49 mouse cellular contexts compared by ENCODE assay signal in the genomic region with DNA sequence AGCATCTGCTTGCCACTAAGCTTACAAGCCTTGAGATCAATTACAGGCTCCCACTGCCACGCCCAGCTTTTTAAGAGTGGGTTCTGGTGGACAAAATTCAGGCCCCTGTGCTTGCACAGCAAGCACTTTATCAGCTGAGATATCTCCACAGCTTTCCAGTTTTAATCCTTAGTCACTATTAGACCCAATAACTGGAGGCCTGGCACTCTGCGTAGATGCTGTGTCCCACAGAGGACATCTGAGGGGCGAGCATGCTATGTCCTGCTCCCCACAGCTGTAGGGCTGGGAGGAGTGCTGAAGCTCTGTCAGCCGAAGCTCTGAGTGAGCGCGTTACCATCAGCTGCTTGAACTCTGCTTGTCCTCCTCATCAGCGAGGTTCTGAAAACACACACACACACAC. TPM values are rescaled to one million over a fixed set of nuclear protein-coding genes. Genes with fewer than 3 reads are reported as not detected.
"Had no signal": no experiment of that assay in that cellular context is flagged by ENCODE, and none has a peak within 500 bp of the region (broad histone marks: within the 10 kb centered on the region; RNA-seq: fewer than 3 reads in every experiment).

No protein-coding gene starts in this region.

- H3K4me1 ChIP-seq: heart, embryonic 10.5 days; heart, embryonic 12.5 days; heart, embryonic 13.5 days; heart, embryonic 15.5 days; hindbrain, embryonic 12.5 days; hindbrain, embryonic 13.5 days; hindbrain, embryonic 15.5 days; intestine, embryonic 15.5 days; kidney, embryonic 15.5 days had no signal

- H3K4me2 ChIP-seq: heart, embryonic 11.5 days; heart, embryonic 12.5 days; heart, embryonic 13.5 days; heart, embryonic 15.5 days; hindbrain, embryonic 12.5 days; hindbrain, embryonic 13.5 days; hindbrain, embryonic 14.5 days; hindbrain, embryonic 15.5 days; intestine, embryonic 15.5 days; kidney, embryonic 15.5 days had no signal

- ATAC-seq: hindbrain, embryonic 16.5 days; hindbrain, postnatal 0 days; inflammation-experienced regulatory T-cells, adult 6 months; intestine, embryonic 15.5 days; intestine, embryonic 16.5 days; intestine, postnatal 0 days had no signal

- H3K36me3 ChIP-seq: heart, embryonic 10.5 days; heart, embryonic 12.5 days; heart, embryonic 13.5 days; heart, embryonic 15.5 days; hindbrain, embryonic 10.5 days; hindbrain, embryonic 12.5 days; hindbrain, embryonic 13.5 days; hindbrain, embryonic 15.5 days; intestine, embryonic 15.5 days; kidney, embryonic 15.5 days had no signal

- DNase-seq: heart, postnatal 10 days; heart, postnatal 14 days; heart, postnatal 36 days; heart, postnatal 4 days; kidney, adult 11 months; kidney, adult 18-20 months; kidney, adult 2 months; kidney, adult 8-10 months; kidney, adult 9 months; kidney, postnatal 10 days; kidney, postnatal 14 days; kidney, postnatal 25 days; kidney, postnatal 36 days; kidney, postnatal 4 days; layer of hippocampus, adult 9-11 months; layer of hippocampus, postnatal 36 days had no signal

- H3K9me3 ChIP-seq: heart, embryonic 10.5 days; heart, embryonic 12.5 days; heart, embryonic 13.5 days; heart, embryonic 15.5 days; hindbrain, embryonic 10.5 days; hindbrain, embryonic 12.5 days; hindbrain, embryonic 13.5 days; hindbrain, embryonic 15.5 days; intestine, embryonic 15.5 days; kidney, embryonic 15.5 days had no signal

- H3K9ac ChIP-seq: heart, embryonic 12.5 days; heart, embryonic 13.5 days; heart, embryonic 15.5 days; hindbrain, embryonic 12.5 days; hindbrain, embryonic 13.5 days; hindbrain, embryonic 14.5 days; hindbrain, embryonic 15.5 days; intestine, embryonic 15.5 days; kidney, embryonic 15.5 days had no signal

- H3K4me3 ChIP-seq: heart, embryonic 10.5 days; heart, embryonic 12.5 days; heart, embryonic 13.5 days; heart, embryonic 15.5 days; hindbrain, embryonic 10.5 days; hindbrain, embryonic 12.5 days; hindbrain, embryonic 13.5 days; hindbrain, embryonic 15.5 days; intestine, embryonic 15.5 days; kidney, embryonic 15.5 days; layer of hippocampus, adult 2 months had no signal

- H3K27ac ChIP-seq: heart, embryonic 10.5 days; heart, embryonic 13.5 days; heart, embryonic 15.5 days; hindbrain, embryonic 10.5 days; hindbrain, embryonic 12.5 days; hindbrain, embryonic 13.5 days; hindbrain, embryonic 14.5 days; hindbrain, embryonic 15.5 days; hindbrain, postnatal 0 days; intestine, embryonic 15.5 days; kidney, embryonic 15.5 days; kidney, postnatal 0 days; layer of hippocampus, adult 2 months had no signal

RNA-seq across cellular contexts. Expression of a gene that starts 6.3 kb away (rescaled TPM):
- total RNA-seq: heart, postnatal 10 days; heart, postnatal 14 days; heart, postnatal 25 days; heart, postnatal 36 days; heart, postnatal 4 days; hematopoietic stem cell, adult 5-6 weeks; hindbrain, postnatal 0 days; layer of hippocampus, adult 18-20 months; layer of hippocampus, adult 2 months; layer of hippocampus, adult 8-10 months; layer of hippocampus, postnatal 10 days; layer of hippocampus, postnatal 14 days; layer of hippocampus, postnatal 25 days; layer of hippocampus, postnatal 36 days; left cerebral cortex, adult 18-20 months had no signal
- polyA plus RNA-seq: heart, embryonic 10.5 days; heart, embryonic 11.5 days; heart, embryonic 12.5 days; heart, embryonic 13.5 days; heart, embryonic 14.5 days; heart, embryonic 15.5 days; heart, embryonic 16.5 days; heart, postnatal 0 days; hindbrain, embryonic 10.5 days; hindbrain, embryonic 11.5 days; hindbrain, embryonic 12.5 days; hindbrain, embryonic 13.5 days; hindbrain, embryonic 14.5 days; hindbrain, embryonic 15.5 days; hindbrain, embryonic 16.5 days; hindbrain, postnatal 0 days; inflammation-experienced regulatory T-cells, adult 6 months; intestine, embryonic 14.5 days; intestine, embryonic 15.5 days; intestine, embryonic 16.5 days; large intestine, adult 2 months had no signal
